Mouse (Mus musculus) mouse trophoblast stem cell (cell line): ENCODE results near the gene Gm9837.
"Not testable (repeated sequence)": the region's sequence is repeated elsewhere in the genome, so short reads cannot be mapped to it uniquely, and the experiment has no call there.

ENCODE experiments used
- in situ Hi-C, 2 experiments: fragments of 300-500 bp; cut with MseI, MboI; formaldehyde crosslinking; loops; 2 replicates in 1 of 2; 3 replicates in 1 of 2; pipeline ENCODE4 v1.15.1; 2025

The Gm9837 gene

GRCm38 (mm10) chr11:53456474-53457371, 13.6 kb downstream of the Gm9837 start, which contains the start of the genes Gm10447 and Shroom1:
Gm10447 (minus strand) TSS chr11:53457110.
Shroom1 (plus strand) TSS chr11:53457205.
- in situ Hi-C loops = no loop called here

- in situ Hi-C loops = no loop called here
These were observed 17.2 kb downstream of the Gm9837 start for GRCm38 (mm10) chr11:53453031-53453430.

- in situ Hi-C loops = no loop called here
These were observed 17.9 kb downstream of the Gm9837 start for GRCm38 (mm10) chr11:53452396-53452795.

- in situ Hi-C loops = no loop called here
These were observed 18.9 kb downstream of the Gm9837 start for GRCm38 (mm10) chr11:53451361-53451760.

- in situ Hi-C loops = no loop called here
These were observed 20.1 kb downstream of the Gm9837 start for GRCm38 (mm10) chr11:53450070-53450705.

- in situ Hi-C loops = no loop called here
These were observed 21.8 kb downstream of the Gm9837 start for GRCm38 (mm10) chr11:53448529-53448928.

- in situ Hi-C loops = no loop called here
These were observed 22.3 kb downstream of the Gm9837 start for GRCm38 (mm10) chr11:53447996-53448395.

GRCm38 (mm10) chr11:53446183-53446582, 24.1 kb downstream of the Gm9837 start:
- in situ Hi-C loops = no loop called here

GRCm38 (mm10) chr11:53445562-53445961, 24.7 kb downstream of the Gm9837 start:
- in situ Hi-C loops = no loop called here

- in situ Hi-C loops = no loop called here
These were observed 26.4 kb downstream of the Gm9837 start for GRCm38 (mm10) chr11:53443861-53444260.

- in situ Hi-C loops = no loop called here
These were observed 28.4 kb downstream of the Gm9837 start for GRCm38 (mm10) chr11:53441921-53442320.

GRCm38 (mm10) chr11:53436338-53436737, 33.9 kb downstream of the Gm9837 start:
- in situ Hi-C loops = no loop called here

- in situ Hi-C loops = no loop called here
These were observed 34.8 kb downstream of the Gm9837 start for GRCm38 (mm10) chr11:53435504-53435903.

GRCm38 (mm10) chr11:53433057-53433456, 37.2 kb downstream of the Gm9837 start:
- in situ Hi-C loops = no loop called here

GRCm38 (mm10) chr11:53431347-53432056, 38.8 kb downstream of the Gm9837 start:
- in situ Hi-C loops = no loop called here

GRCm38 (mm10) chr11:53430670-53431346, 39.5 kb downstream of the Gm9837 start, which contains the start of the genes Uqcrq and Gdf9:
Uqcrq (minus strand) TSS chr11:53430831.
Gdf9 (plus strand) TSS chr11:53431023.
- in situ Hi-C loops = no loop called here

GRCm38 (mm10) chr11:53430300-53430669, 40.0 kb downstream of the Gm9837 start:
- in situ Hi-C loops = no loop called here

GRCm38 (mm10) chr11:53429182-53429581, 41.1 kb downstream of the Gm9837 start:
- in situ Hi-C loops = no loop called here

- in situ Hi-C loops = no loop called here
These were observed 41.6 kb downstream of the Gm9837 start for GRCm38 (mm10) chr11:53428716-53429057.

- in situ Hi-C loops = no loop called here
These were observed 42.1 kb downstream of the Gm9837 start for GRCm38 (mm10) chr11:53427993-53428715.

GRCm38 (mm10) chr11:53426914-53427313, 43.4 kb downstream of the Gm9837 start:
- in situ Hi-C loops = not testable (repeated sequence)
